Mouse (Mus musculus) hindlimb bud, embryonic 11.5 days (tissue): ENCODE measurements around the gene Gm5415.
"Not testable (repeated sequence)": the region's sequence is repeated elsewhere in the genome, so short reads cannot be mapped to it uniquely, and the experiment has no call there.

Source experiments
- DNase-seq: peaks from one replicate; pipeline ENCODE4 v3.0.0-alpha.2; 2012; ENCODE audit warnings: low read depth, low spot score; ENCODE audit errors: extremely low spot score

Gm5415 gene

GRCm38 (mm10) chr1:32547194-32547593 lies at the start of gene Gm5415:
TSS of gene Gm5415 (minus strand) at chr1:32547294.
- DNase-seq: not testable (repeated sequence)

DNA sequence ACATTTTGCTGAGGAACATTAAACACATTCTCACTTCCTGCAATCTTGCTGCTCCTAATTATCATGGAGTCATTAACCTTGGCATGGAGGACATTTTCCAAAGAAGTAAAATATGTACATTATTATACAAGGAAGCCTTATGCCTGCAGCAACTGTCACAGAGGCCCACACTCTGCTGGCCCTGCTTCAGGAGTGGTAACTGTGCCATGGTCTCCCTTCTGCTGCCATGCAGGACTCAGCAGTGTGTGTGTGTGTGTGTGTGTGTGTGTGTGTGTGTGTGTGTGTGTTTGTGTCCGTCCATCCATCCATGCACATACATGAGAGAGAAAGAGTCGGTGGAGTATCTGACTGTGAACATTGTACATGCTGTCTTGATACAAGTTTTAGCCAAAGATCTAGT lies 21.8 kb upstream of the Gm5415 start:
- DNase-seq: no peak

DNA sequence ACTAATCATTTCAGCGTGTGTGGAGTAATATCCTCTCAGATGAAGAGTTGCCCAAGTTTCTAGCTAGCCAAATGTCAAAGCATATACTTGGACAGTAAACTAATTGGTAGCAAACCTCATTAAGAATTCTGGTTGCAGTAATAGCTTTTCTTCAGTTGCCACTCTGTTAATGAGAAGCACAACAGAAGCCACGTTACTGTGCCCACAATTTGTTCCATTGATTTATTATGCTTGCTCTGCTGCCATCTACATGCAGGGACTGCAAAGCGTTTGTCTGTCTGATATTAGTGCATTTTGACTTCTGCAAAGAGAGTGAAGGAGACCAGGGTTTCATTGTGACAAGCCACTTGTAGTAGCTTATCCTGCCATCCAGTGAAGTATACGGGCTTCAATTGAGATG lies 6.8 kb upstream of the Gm5415 start:
- no peak for DNase-seq

DNA sequence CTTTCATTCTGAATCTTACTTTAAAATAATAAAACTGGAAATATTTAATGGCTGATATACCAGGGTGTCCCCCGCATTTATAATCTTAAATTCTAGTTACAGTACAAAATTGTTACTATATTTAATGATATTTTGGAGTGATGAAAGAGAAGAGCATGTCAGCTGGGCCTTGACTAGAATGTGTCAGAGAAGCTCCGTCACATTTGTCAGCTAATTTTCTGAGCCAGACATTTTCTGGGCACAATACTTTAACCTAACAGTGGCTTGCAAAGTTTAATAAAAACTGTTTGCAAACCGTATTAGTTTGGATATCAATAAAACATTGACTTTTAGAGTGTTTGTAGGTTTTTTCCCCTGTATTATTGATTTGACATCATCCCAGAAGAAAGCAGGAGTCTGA lies 6.4 kb upstream of the Gm5415 start:
- no peak for DNase-seq

DNA sequence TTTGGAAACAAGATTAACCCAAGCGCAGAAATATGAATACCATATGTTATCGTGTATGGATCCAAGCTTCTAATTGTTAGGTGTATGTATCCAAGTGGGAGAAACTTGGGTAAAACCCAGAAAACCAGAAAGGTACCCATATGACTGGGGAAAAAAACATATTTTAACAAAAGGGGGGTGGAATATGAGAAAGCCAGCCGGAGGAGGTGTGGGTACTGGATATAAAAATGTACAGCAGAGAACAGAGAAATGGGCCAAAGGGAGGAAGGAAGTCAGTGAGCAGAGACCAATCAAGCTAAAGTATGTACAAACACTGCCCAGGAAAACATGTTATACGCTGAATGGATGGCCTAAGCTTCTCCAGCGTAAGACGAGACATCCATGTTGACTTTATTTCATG lies 43.7 kb downstream of the Gm5415 start:
- DNase-seq: no peak
